Mouse (Mus musculus) activated CD4-positive, CD25-positive, alpha-beta regulatory T cell, adult 4 months (primary cell): ENCODE data around the gene Sema4d. TPM values are rescaled to one million over a fixed set of nuclear protein-coding genes. Genes with fewer than 3 reads are reported as not detected.
A peak's percentile ranks its signal among the peaks of the same experiment; 100 is the strongest.
"Not testable (repeated sequence)": the region's sequence is repeated elsewhere in the genome, so short reads cannot be mapped to it uniquely, and the experiment has no call there.

Experiments
- ATAC-seq: one replicate; pipeline ENCODE4 v1.8.0; 2017
- polyA plus RNA-seq, 2 experiments: library from polyadenylated mRNA; unstranded; fragments of 100-300 nt; shearing (Covaris generic); gene quantifications; one replicate each; pipeline ENCODE4 v1.2.1; 2017

The Sema4d gene
- polyA plus RNA-seq, result 100 to 1,000 TPM; 127 to 150 TPM

DNA sequence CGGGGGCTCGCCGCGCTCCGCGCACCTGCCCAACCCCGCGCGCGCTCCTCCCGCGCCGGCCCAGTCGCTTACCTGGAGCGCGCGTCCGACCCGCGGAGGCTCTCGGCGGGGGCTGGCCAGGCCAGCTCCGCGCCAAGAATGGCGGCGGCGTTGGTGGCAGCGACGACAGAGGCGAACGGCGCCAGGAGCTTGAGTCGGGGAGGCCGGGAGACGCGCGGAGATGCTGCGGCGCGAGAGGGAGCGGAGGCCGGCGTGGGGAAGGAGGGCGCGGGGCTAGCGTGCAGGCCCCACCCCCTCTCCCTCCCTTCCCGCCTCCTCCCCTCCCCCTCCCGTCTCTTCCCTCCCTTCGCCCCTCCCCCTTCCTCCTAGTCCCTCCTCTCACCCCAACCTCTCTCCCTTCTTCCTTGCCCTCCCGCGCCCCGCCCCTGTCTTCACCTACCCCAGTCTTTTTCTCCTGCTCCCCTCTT, at the start of gene Sema4d:
Sema4d (minus strand) TSS at position 323 of the 467 bp plus-strand sequence.
- ATAC-seq, result no peak

DNA sequence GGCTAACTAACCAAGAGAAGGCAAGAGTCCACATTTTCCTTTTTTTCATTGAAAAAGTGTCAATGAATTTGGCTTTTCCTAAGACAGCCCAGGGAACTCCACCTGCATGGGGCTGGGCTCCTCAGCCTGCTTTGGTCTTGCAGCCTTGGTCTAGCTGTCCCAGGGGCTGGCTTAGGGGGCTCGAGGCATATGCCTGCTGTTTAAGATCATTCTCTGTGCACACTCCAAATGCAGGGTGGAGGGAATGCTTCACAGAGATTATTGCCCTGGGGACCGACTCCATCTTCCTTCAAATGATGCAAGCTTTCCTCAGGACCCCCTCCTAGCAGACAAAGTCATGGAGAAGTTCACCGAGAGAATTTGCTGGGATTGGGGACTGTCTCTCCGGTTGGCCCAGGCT, 49.8 kb upstream of the Sema4d start:
- ATAC-seq, result no peak

DNA sequence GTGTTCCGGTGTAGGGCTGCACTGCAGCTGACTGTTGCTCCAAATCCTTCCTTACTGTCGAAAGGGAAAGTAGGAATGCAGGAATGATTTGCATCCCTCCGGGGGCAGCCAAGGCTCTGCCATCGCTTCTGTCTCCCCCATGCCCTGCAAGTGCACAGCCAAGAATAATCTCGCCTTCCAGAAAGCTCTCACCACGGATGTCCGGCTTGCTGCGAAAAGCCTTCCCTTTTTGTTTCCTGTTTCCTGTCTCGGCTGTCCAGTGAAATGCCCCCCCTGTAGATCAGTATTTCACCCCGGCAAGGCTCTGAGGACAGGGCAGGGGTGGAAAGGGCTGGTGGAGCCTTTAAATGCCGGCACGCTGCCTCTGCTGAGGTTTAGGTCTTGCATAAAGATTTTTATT, 49.2 kb upstream of the Sema4d start:
- ATAC-seq, result no peak

DNA sequence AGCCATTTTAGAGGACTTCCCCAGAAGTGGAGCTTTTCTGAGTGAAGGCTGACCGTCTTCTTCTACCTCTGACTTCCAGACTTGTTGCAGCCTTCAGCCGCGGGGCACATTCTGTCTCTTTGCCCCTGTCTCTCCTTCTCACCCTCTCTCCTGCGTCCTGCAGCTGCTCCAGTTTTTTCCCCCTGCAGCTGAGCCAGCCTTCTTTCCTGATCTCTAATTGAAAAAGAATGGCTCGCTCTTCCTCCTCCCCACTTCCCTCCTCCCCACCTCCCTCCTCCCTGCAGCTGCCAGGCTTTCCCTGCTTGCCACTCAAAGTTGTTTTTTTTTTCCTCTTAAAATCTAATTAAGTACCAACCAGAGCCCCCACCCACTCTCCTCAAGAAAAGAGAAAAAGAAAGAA, 48.6 kb upstream of the Sema4d start:
- no peak for ATAC-seq

DNA sequence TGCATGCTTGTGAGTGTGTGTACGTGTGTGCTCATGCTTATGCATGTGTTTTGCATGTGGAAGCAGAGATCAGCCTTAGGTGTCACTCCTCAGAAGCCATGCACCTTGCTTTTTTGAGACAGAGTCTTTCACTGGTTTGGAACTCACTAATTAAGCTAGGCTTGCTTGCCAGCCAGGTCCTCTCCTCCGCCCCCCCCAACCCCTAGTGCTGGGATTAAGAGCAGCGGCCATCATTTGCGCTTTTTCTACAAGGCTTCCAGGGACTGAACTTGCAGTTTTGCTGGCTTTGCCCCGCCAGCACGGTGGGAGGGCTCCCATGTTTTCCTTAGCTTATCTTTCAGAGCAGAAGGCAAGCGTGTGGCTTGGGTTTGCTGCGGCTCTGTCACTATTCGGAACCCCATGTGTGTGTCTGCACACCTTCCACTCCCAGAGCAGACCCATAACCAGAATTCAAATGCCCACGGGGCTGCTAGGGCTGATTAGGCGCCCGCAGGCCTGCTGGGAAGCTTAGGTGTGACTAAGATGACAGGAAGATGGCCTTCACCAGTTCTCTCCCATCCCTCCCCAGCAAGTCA, 48.1 kb upstream of the Sema4d start:
- ATAC-seq, result no peak

DNA sequence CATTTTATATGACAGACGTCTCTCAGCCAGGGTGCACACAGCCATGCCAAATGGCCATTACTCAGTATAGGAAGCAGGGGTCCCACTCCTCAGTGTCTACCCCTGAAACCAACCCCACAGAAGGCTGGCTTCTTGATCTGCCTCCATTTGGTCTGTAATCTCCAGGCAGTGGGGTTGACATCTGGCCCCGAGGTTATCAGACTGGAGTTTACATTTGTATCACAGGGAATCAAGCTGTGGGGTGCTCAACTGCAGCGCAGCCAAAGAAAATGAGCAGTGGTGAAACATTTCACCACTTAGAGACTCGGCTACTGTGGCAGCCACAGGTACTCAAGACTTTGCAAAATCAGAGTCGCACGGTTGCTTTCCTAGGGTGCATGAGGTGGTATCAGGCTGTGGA, 47.2 kb upstream of the Sema4d start:
- ATAC-seq, result no peak

DNA sequence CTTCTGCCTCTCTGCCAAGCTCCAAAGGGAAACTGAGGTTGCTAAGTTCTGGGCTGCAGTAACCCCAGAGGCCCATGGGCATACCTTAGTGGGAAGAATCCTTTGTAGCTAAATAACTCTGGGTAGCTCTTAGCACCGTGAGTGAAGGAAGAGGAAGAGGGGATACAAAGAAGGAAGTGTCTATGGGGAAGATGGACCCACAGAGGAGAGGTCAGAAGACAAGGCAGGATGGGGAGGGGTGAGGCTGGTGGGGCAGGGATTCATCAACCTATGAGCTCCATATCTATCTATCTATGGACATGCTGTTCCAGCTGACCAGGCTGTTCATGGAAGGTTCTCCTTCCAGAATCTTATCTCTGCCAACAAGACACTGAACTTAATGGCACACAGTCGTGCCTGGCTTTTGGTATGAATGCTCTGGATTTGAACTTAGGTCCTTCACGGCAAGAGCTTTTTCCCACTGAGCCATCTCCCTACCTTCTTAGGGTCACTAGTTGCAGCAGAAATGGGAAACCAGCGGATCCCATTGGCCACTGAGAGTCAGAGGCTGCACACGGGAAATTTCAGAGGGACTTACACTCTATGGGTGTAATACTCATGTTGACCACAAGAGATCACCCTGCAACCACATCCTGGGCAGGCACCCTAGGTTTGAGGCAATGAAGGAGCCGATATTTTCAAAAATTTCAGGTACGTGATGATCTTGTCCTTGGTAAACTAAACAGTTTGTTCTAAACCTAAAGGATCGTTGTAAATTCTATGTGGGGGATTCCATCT, 45.9 kb upstream of the Sema4d start:
- peak; percentile 77 for ATAC-seq

DNA sequence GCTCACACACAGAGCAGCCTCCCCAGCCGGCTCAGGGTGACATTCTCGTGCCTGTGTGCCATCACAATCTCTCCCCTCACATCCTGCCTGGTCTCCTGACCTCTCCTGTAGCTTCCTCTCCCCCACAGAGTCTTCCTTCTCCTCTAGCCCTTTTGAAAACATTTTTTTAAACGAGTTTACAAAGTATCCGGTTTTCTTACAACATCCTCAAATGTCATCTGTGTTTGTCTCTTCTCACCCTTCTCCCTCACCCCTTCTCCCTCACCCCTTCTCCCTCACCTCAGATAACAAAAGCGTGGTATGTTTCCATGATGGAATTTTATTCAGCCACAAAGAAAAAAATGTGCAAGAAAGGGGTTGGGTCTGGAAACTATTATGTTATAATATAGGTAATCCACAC, 43.9 kb upstream of the Sema4d start:
- no peak for ATAC-seq

DNA sequence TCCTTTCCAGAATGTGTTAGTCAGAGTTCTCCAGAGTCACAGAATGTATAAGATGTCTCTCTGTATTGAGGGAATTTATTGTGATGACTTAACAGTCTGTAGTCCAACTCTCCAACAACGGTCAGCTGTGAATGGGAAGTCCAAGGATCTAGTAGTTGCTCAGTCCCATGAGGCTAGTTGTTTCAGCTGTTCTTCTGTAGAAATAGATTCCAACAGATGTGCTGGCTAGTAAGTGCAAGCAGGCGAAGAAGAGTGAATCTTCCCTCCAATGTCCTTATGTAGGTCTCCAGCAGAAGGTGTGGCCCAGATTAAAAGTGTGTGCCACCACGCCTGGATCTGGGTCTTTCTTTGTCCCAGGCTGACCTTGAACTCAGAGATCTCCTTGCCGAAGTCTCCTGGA, 41.7 kb upstream of the Sema4d start:
- not testable (repeated sequence) for ATAC-seq

DNA sequence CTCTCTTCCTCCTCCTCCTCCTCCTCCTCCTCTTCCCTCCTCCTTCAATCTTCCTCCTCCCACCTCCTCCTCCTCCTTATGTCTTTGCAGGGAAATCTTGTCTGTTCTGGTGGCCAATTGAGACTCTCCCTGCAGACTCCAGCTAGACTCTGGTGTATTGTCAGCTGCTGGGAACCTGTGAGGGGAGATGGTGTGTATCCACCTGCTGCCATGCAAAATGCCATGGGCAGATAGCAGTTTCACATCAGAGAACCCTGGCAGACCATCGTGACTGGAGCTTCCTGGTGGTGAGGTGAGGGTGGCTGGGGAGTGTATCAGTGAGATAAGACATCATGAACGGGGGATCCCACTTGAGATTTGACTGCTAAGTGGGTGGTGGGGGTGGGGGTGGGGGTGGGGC, 41.0 kb upstream of the Sema4d start:
- no peak for ATAC-seq

DNA sequence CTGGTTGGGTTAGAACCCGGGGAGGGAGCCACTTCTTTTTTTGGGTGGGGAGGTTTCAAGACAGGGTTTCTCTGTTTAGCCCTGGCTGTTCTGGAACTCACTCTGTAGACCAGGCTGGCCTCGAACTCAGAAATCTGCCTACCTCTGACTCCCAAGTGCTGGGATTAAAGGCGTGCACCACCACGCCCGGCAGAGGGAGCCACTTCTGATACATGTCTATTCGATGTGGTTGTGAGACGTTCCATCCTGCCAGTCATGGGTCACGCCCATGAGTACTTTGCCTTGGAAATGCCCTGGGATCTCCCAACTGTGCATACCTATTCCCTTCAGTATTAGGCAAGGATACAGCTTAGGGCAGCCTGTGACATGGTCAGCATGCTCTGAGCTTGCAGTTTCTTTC, 40.5 kb upstream of the Sema4d start:
- not testable (repeated sequence) for ATAC-seq

DNA sequence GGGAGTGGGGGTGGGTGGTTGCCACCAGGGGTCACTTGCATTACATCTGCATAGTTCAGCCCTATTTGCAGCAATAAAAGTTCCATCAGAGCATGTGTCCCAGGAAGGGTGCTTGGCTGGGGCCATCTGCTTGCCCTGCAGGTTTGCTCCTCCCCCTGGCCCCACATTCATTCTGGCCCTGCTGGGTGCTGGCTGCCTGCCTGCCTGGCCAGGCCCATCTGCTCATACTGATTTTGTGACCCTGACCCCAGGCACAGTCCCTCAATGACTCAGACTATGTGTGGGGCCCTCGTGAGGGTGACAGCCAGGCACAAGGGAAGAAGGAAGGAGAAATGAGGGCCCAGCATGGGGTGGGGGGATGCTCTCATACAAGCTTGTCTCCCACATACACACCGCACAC, 40.1 kb upstream of the Sema4d start:
- ATAC-seq, result no peak

DNA sequence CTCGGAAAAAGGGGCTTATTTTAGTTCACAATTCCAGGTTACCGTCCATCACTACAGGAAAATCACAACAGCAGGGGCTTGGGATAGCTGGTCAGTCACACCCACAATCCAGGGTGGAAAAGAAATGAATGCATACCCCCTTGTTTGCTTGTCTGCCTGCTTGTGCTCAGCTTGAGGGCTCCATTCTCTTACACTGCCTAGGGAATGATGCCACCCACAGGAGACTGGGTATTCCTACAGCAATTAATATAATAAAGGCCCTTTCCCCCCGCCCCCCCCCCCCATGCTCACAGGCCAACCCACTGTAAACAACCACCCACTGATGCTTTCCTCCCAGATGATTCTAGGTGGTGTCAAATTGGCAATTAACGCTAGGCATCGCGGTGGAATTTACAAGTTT, 38.9 kb upstream of the Sema4d start:
- no peak for ATAC-seq

DNA sequence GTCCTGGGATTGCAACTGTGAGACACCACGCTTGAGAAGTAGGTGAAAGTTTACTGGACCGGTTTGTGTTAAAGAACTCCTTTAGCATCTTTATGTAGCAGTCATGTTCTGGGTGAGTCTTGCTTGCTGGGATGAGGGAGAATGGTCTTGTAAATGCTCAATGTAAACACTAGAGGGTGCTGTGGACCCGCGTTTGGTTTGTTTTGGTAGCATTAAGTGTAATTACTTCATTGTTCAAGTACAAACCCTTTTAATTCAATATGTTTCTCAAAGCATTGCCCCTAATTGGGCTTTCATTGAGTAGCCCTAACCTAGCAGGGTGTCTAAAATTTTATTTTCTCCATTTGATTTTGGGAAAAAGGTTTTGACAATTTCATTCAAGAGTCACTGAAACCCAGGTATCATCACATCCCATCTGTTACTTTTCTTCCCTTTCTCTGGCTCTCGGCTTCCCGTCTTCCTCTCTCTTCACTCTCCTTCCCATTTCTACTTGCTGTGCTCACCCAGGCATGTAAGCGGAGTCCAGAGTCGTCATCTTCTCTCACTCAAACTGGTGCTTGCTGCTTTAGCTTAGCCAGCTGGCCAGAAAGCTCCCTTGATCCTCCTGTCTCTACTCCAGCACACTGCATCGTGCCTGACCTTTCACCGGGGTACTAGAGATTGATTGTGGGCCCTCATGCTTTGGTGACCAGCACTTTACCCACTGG, 37.4 kb upstream of the Sema4d start:
- ATAC-seq, result no peak

DNA sequence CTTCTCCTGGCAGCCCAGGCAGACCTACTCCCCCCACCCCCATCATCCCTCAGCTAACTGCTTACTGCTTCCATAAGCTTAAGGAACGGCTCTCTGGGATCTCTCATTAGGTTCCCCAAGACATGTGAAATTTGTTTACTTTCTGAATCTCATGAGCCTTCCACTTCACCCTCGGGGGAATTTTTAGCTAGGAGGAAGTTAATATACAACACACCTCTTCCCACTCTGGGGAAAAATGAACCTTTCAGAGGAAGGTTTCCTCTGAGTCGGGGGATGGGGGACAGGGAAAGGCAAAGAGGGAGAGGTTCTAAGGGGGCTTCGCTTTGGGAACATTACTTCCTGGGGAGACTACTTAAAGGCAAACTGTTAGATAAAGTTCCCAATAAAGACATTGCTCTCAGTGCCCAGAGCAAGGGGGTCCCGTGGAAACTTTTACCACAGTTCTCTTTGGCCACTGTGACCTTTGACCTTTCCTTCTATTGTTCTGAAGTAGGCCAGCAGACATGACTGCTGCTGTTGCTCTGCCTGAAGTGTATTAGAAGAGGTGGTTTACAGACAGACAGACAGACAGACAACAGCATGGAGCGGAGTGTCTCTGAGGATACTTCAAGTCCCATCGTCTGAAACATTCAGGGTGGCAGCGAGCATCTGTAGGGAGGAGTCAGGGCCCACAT, 30.4 kb upstream of the Sema4d start:
- ATAC-seq, result no peak

DNA sequence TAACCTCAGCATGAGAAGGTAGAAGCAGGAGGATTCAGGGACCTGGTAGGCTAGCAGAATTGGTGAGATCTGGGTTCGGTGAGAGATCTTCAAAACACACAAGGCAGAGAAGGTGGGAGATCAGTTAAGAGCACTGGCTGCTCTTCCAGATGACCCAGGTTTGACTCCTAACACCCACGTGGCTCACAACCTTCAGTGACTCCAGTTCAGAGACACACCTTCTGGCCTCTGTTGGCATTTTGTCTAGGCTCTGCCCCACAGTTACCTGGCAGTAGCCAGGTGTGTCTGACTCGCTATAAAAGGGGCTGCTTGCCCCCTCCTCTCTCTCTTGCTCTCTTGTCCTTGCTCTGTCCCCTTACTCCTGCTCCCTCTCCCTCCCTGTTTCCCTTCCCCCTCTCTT, 28.4 kb upstream of the Sema4d start:
- no peak for ATAC-seq

DNA sequence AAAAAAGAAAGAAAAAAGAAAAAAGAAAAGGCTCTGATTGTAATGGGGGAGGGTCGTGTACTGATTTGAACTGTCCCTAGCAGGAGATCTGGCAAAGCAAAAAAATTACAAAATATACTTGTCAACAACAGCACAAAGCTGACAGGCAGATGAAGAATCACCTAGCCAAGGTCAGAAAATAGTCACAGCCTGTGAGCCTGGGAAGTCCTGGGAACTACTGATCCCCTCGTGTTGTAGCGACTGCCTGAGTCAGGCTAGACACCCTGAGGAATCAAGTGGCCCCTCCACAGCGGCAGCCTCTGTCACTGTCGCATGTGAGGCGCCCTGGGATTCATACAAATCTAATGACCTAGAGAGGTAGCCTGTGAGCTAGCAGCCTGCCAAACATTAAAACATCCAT, 25.8 kb upstream of the Sema4d start:
- ATAC-seq, result no peak

DNA sequence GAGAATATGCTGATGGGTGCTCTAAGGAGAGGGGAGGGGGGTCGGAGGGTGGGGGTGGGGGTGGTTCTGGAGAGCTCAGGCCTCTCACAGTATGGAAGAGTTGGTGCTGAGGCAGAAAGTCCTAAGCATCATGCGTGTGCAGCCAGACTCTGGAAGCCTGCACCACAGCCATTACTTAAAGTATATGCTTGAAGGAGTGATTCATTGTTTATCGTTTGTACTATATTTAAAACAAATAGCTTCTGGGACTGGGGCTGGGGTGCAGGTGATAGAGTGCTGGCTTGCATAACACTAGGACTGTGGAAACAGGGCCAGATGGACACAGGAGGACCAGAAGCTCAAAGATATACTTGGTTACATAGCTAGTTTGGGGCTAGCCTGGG, 25.4 kb upstream of the Sema4d start:
- no peak for ATAC-seq

DNA sequence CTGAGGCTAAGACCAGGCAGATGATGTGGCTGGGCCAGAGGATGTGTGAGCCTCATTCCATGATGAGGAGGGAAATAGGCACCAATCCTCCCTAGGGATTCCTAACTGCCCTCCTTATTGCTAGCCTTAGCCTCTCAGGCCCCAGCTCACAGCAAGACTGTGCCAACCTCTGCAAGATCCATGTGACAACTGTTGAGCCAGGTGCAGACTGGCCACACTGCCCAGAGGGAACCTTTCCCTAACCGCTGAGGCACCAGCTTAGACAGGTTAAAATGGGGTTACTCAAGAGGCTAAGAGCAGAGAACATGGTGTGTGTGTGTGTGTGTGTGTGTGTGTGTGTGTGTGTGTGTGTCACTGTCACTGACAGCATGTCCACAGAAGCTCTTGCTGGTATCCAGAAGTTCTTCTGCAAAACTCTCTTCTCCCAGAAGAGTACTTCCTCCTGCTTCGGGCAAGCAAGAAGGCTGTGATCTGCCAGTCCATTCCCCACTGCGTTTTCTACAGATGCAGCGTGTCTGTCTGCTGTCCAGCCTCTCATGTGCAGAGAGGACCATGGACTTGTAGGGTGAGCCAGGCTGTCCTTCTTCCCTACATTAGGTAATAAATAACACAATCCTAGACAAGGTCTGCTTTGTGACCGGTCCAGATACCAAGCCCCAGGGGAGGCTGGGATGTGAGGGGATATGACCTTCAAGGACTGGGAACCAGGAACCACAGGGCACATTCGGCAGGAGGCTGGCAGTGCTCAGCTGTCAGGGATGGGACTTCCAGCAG, 24.8 kb upstream of the Sema4d start:
- ATAC-seq, result no peak

DNA sequence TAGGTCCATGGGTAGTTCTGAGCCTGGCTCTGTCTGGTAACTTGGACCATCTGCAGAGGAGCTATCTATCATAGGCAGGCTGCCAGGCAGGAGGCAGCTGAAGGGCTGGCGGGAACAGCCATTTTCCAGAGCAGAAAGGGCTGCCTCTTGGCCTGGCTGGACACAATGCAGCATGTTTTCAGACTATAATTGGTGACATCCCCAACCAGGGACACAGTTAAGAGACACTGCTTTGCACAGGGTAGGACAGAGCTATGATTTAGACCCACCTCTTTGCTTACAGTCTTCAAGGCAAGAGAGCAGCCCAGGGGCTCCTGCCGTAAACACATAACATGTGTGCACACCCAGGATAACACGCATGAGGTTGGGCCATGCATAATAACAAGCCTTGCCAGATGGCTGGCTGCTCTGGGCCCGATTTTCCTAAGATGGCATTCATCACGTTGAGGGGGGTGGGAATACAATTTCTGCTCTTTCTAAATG, 23.1 kb upstream of the Sema4d start:
- ATAC-seq, result no peak

DNA sequence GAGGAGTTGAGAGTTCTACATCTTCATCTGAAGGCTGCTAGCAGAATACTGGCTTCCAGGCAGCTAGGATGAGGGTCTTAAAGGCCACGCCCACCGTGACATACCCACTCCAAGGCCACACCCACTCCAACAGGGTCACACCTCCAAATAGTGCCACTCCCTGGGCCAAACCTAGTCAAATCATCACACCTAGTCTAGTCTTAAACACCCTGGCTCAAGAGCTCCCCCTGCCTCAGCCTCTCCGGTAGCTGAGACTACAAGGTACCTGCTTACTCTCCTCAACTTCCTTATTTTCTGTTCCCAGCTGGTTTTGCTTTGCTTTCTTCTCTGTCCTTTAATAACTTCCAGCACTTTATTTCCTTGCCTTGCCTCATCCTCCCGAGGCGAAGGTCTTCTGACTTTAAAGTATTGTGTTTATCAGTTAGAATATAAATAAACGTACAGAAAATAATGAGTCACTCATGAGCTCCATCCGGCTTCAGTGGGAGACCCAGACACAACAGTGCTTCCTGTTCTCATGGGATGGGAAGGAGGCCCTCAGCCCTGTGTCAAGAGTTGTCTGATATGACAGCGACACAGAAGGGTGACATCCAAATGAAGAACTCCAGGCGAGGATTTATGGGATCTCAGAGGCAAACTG, 22.4 kb upstream of the Sema4d start:
- ATAC-seq, result no peak

DNA sequence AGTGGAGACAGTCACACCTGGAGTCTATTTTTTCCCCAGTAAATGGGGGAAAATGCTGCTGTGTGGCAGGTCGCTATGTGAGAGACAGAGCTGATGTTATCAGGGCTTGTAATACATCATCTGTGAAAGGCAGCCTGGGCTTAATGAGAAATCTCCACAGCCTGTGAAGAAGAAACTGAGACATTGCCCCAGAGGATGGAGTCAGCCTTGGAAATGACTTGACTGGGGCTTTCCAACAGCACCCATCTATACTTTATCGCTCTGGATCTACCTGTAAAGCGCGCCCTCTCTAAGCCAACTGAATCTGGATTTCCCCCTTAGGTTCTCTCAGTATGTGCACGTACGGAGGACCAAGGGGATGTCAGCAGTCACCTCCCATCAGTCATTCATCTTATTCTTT, 21.1 kb upstream of the Sema4d start:
- ATAC-seq, result peak; percentile 38
